Mouse (Mus musculus) MEL (cell line): ENCODE measurements at regions not wholly inside any gene's neighbourhood (a gene's known extent, or its start where the extent isn't known, plus 50 kb on each side); places are given as distances from the start of the nearest gene placed in this dataset.

Experiments
- POLR2A ChIP-seq, 2 experiments: IDR thresholded peaks; 2 replicates each; pipeline ENCODE4 v1.6.1; 2011 to 2012; ENCODE audit warnings: low read length in 2 of 2, mild to moderate bottlenecking in 2 of 2, control low read depth in 1 of 2, improper control_type of control experiment in 1 of 2, low read depth in 1 of 2, moderate library complexity in 1 of 2; ENCODE audit not compliant: control insufficient read depth in 1 of 2, insufficient read depth in 1 of 2, poor library complexity in 1 of 2
- SMC3 ChIP-seq: IDR thresholded peaks from 2 replicates; pipeline ENCODE4 v1.6.1; 2011; ENCODE audit warnings: low read depth, low read length, improper control_type of control experiment

- TF ChIP-seq POLR2A (IDR thresholded peaks at IDR 0.05; ENCODE audit: control insufficient read depth in 1 of 2, insufficient read depth in 1 of 2, low read depth in 1 of 2, low read length in 2 of 2, poor library complexity in 1 of 2) (no peak), SMC3 (no peak)
These were observed 200.3 kb upstream of the Vrk2 start for GRCm38 (mm10) chr11:26793928-26794628.
